Mouse (Mus musculus) lung, adult 2 months (tissue): Measurements from ENCODE around the gene Ebf1.

Source experiments
- CTCF ChIP-seq: fragments of 200-500 bp; IDR thresholded peaks from 2 replicates; pipeline ENCODE4 v1.5.1; 2011; ENCODE audit warnings: mild to moderate bottlenecking, low read length, control low read depth; ENCODE audit not compliant: insufficient read depth
- POLR2A ChIP-seq: fragments of 200-500 bp; IDR thresholded peaks from 2 replicates; pipeline ENCODE4 v1.6.1; 2011; ENCODE audit warnings: low read depth, mild to moderate bottlenecking, control low read depth, low read length, borderline replicate concordance; ENCODE audit errors: extremely low read depth

GRCm38 (mm10) chr11:44901715-44902114 is 284.6 kb downstream of the Ebf1 start:
- TF ChIP-seq POLR2A (no peak), CTCF (no peak)
